Mouse (Mus musculus) megakaryocyte progenitor cell, adult 5-6 weeks (primary cell): Measurements from ENCODE around the gene Cd38. TPM values are rescaled to one million over a fixed set of nuclear protein-coding genes. Genes with fewer than 3 reads are reported as not detected.

Experiments
- ATAC-seq: replicated peaks from 2 replicates; pipeline ENCODE4 v1.8.0; 2016; ENCODE audit warnings: mild to moderate bottlenecking, moderate TSS enrichment, inconsistent platforms; ENCODE audit not compliant: poor library complexity
- total RNA-seq, 2 experiments: library from RNA; stranded (forward) in 1 of 2; stranded (reverse) in 1 of 2; fragments of 157-497, 149-512 nt in 1 of 2; fragments of 200-1000 nt in 1 of 2; gene quantifications; 2 replicates each; pipeline versions ENCODE4 v1.2.3 to v1.2.4; 2015 to 2017

Gene Cd38
- total RNA-seq, 2 experiments from 2014 or later = 0.22 TPM; not detected in 1

DNA sequence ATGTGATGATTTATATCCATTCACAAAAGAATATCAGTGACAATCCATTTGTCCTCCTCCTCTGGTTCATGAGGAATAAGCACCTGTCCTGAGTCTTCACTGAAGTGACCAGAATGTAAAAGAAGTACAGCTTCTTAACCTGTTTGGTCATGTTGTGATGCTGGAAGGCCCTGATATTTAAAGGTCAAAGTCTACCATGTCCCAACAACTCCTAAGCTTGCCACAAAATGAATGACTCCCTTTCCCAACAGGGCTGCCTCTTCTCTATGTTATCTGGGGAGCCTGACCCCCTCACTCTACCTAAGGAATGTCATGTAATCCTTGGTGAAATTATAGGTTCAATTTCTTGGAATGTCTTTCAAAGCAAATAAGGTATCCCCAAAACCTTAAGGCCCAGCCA, 59.4 kb downstream of the Cd38 start:
- no peak for ATAC-seq

DNA sequence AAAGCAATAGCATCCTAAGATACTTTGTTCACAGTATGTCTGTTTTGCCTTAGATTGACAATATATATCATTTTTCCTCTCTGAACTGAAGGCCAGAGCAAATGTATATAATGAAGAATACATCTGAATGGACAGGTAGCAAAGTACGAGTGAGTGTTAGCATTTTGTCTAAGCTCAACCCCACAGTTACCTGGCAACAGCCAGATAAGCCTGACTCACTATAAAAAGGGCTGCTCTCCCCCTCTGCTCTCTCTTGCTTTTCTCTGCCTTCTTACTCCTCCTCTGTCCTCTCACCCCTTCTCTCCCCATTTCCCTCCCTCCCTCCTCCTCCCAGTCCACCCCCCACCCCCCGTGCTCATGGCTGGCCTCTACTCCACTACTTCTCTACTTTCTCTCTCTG, 64.9 kb downstream of the Cd38 start:
- ATAC-seq = no peak

GRCm38 (mm10) chr5:43947330-43947977, 79.1 kb downstream of the Cd38 start:
- ATAC-seq = peak; percentile 54

DNA sequence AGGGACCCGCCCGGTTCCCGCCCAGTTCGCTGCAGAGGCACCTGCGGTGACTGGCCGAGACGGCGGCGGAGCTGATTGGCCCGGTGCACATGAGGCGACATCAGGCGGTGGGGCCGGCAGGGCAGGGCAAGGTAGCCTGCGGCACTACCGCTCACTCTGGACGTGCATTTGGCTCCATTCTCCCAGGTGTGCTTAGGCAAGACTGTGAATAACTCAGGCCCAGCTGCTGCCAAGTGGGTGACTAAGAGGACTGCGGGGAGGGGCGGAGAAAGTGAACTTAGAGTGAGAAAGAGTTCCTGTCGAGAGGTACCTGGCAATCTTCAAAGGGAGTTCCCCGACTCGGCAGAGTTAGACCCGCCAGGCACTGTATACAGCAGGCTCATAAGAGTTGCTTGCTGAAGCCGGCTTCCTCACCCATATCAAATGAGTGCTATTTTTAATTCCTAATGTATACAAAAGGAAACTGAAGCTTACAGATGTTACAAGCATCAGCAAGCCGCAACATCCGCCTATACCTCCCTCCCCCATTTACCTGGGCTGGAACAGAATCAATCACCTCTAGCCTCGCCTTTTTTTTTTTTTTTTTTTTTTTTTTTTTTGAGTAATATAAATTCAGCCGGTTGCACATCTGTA, 79.9 kb downstream of the Cd38 start:
- peak; percentile 91 for ATAC-seq

- ATAC-seq = peak; percentile 21
These were observed 80.5 kb downstream of the Cd38 start for GRCm38 (mm10) chr5:43948748-43949275.

DNA sequence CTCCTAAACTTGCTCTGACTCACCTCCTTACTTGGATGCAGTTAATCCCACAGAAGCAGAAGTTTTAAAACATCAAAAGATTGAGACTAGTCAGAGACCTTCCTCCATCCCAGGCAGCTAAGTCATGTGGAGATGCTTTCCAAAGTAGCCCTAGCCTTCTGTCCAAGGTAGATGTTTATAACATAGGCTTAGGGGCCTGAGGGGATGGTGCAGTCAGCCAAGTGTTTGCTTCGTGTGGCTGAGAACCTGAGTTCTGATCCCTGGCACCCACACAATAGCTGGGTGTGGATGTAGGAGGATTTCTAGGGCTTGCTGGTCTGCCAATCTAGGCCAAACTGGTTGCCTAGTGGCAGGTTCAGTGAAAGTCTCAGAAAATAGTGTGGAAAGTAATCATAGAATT, 84.9 kb downstream of the Cd38 start:
- ATAC-seq = no peak

DNA sequence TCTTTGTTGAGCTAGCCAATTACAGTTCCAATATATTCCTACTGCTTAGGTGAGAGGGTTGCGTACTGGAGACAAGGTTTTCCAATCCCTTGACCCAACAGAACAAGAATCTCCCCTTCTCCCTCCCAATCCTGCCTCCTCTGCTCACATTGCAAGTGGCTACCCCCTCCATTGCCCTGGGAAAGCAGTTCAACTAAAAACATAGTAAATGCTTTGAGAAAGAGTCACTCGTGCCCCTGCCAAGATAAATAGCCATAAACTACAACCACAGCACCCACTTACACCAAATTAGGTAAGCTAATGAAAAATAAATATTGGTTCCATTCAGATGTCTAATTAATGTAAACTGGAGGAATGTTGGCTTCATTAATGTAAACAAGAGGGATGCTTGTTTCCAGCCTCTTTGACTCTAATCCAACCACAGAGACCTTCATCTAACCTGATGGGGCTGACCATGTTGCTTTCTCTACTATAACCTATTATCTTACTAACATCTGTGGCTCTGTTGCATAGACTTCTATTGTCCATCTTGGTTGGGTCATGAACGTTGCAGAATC, 91.6 kb downstream of the Cd38 start:
- ATAC-seq = no peak

- no peak for ATAC-seq
These were observed 92.7 kb downstream of the Cd38 start for GRCm38 (mm10) chr5:43961056-43961455.

Other genes with a start within 250 kb of the Cd38 start
- gene Cc2d2a, start 206.2 kb upstream of the Cd38 start, total RNA-seq (2015) = 2.7 and 3.5 TPM in 2 replicates
- gene Cc2d2a, start 206.2 kb upstream of the Cd38 start, total RNA-seq (2017) = 2.4 and 2.5 TPM in 2 replicates
- gene Bst1, start 49.7 kb upstream of the Cd38 start, total RNA-seq (2015) = 0.37 and 1.1 TPM in 2 replicates
- gene Bst1, start 49.7 kb upstream of the Cd38 start, total RNA-seq (2017) = 1.9 and 2.8 TPM in 2 replicates
- 34.7 and 37.2 TPM in 2 replicates for gene Fbxl5, start 46.9 kb upstream of the Cd38 start, total RNA-seq (2015)
- 35.6 and 47.4 TPM in 2 replicates for gene Fbxl5, start 46.9 kb upstream of the Cd38 start, total RNA-seq (2017)
- gene Gm7879, start 44.6 kb downstream of the Cd38 start, total RNA-seq (2015) = 5.6 and 5.9 TPM in 2 replicates
- gene Gm7879, start 44.6 kb downstream of the Cd38 start, total RNA-seq (2017) = 5.4 and 6.0 TPM in 2 replicates
- gene Fgfbp1, start 113.2 kb downstream of the Cd38 start, total RNA-seq (2015) = not detected in 2 replicates
- not detected in 2 replicates for gene Fgfbp1, start 113.2 kb downstream of the Cd38 start, total RNA-seq (2017)
- 59.7 and 64.9 TPM in 2 replicates for gene Prom1, start 233.5 kb downstream of the Cd38 start, total RNA-seq (2015)
- 42.3 and 54.7 TPM in 2 replicates for gene Prom1, start 233.5 kb downstream of the Cd38 start, total RNA-seq (2017)